Mouse (Mus musculus) G1E (cell line): ENCODE results near the gene Neurog1. TPM values are rescaled to one million over a fixed set of nuclear protein-coding genes. Genes with fewer than 3 reads are reported as not detected.

ENCODE experiments used
- ATAC-seq: 2 replicates; pipeline ENCODE4 v1.8.0; 2016; ENCODE audit warnings: mild to moderate bottlenecking; ENCODE audit not compliant: insufficient number of reproducible peaks, poor library complexity, low FRiP score, severe bottlenecking; ENCODE audit errors: extremely low read depth
- DNase-seq: peaks from one replicate; pipeline ENCODE4 v3.0.0; 2012; ENCODE audit warnings: low spot score
- H3K27me3 ChIP-seq: 2 replicates; pipeline ENCODE4 v1.6.1; 2012; ENCODE audit warnings: mild to moderate bottlenecking, low read length, inconsistent platforms; ENCODE audit not compliant: insufficient read depth
- H3K36me3 ChIP-seq: replicated peaks from 2 replicates; pipeline ENCODE3; 2012; ENCODE audit warnings: mild to moderate bottlenecking, inconsistent platforms
- H3K4me1 ChIP-seq: 2 replicates; pipeline ENCODE4 v1.6.1; 2012; ENCODE audit warnings: low read depth, low read length, inconsistent platforms, mixed read lengths; ENCODE audit not compliant: insufficient read depth
- H3K4me3 ChIP-seq: 2 replicates; pipeline ENCODE4 v1.5.1; 2012; ENCODE audit warnings: low read depth, mild to moderate bottlenecking, inconsistent platforms, low read length, moderate library complexity, mixed read lengths
- H3K9me3 ChIP-seq: replicated peaks from 2 replicates; pipeline ENCODE4 v1.6.1; 2012; ENCODE audit warnings: inconsistent platforms
- CTCF ChIP-seq: IDR thresholded peaks from 2 replicates; pipeline ENCODE4 v1.5.1; 2012; ENCODE audit warnings: low read depth, low read length, inconsistent platforms, mixed read lengths
- GATA1 ChIP-seq: IDR thresholded peaks from 2 replicates; pipeline ENCODE4 v1.6.1; 2012; ENCODE audit warnings: borderline replicate concordance, low read length, inconsistent platforms, mixed read lengths
- GATA2 ChIP-seq: IDR thresholded peaks from 2 replicates; pipeline ENCODE4 v1.6.1; 2012; ENCODE audit warnings: low read depth, low read length, inconsistent platforms, borderline replicate concordance
- POLR2AphosphoS5 ChIP-seq: IDR thresholded peaks from 2 replicates; pipeline ENCODE4 v1.6.1; 2012; ENCODE audit warnings: low read depth, low read length, inconsistent platforms; ENCODE audit not compliant: insufficient replicate concordance
- TAL1 ChIP-seq: conservative IDR thresholded peaks from 2 replicates; pipeline ENCODE4 v1.6.1; 2012; ENCODE audit warnings: low read depth, low read length, inconsistent platforms, mixed read lengths
- polyA plus RNA-seq: library from polyadenylated mRNA; stranded (reverse); fragments of >175 nt; gene quantifications from 2 replicates; pipeline ENCODE4 v1.2.3, GENCODE M21; 2012
- total RNA-seq, 2 experiments: library from RNA; stranded (forward) in 1 of 2; stranded (reverse) in 1 of 2; fragments of 200-1000 nt in 1 of 2; fragments of >200 nt in 1 of 2; fragmentation: Nextera tagmentation in 1 of 2; gene quantifications; 2 replicates each; pipeline ENCODE4 v1.2.3; 2014 to 2017

Gene Neurog1
- total and polyA plus RNA-seq, 3 experiments: 0.11 TPM; not detected in 2

DNA sequence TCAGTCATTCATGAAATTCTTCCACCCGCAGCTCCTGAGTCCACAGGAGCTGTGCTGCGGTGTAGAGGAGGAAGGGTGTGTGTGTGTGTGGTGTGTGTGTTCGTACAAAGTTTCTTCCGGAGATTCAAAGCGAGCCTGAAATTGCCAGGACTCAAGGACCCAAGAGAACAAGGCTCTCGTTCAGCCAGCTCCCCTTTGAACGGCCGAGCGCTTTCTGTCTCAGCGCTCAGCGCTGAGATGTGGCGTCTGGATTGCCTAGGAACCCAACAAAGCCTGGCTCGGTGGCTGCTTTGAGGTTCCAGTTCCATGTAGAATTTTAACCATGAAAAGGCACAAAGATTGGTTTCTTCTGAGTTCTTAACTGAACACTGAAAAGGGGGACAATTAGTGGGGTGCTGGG is 18.2 kb upstream of the Neurog1 start:
- no peak for DNase-seq
- H3K9me3 ChIP-seq: peaks cover 52% of the 10 kb centered on the region
- H3K4me1 ChIP-seq: no peaks in the 10 kb centered on the region
- H3K36me3 ChIP-seq: no peaks in the 10 kb centered on the region
- H3K4me3 ChIP-seq: no peak overlapping the region
- ATAC-seq: no peak
- TF ChIP-seq CTCF (no peak), GATA1 (no peak), POLR2AphosphoS5 (no peak), TAL1 (no peak), GATA2 (no peak)
- no peaks in the 10 kb centered on the region for H3K27me3 ChIP-seq

- DNase-seq (no peak), ATAC-seq (no peak)
- H3K4me3 ChIP-seq: no peak overlapping the region
- H3K36me3 ChIP-seq: no peaks in the 10 kb centered on the region
- H3K9me3 ChIP-seq: peaks cover 50% of the 10 kb centered on the region
- no peak for TF ChIP-seq CTCF
- no peak for TF ChIP-seq GATA1
- no peaks in the 10 kb centered on the region for H3K4me1 ChIP-seq
- H3K27me3 ChIP-seq: no peaks in the 10 kb centered on the region
Observed at GRCm38 (mm10) chr13:56267396-56267795, 15.4 kb upstream of the Neurog1 start.

GRCm38 (mm10) chr13:56266435-56266834 is 14.5 kb upstream of the Neurog1 start:
- TF ChIP-seq CTCF (no peak), TAL1 (no peak), POLR2AphosphoS5 (no peak), GATA2 (no peak), GATA1 (no peak)
- ATAC-seq (no peak), DNase-seq (no peak)
- Histone ChIP-seq H3K4me3 (no peak overlapping the region), H3K27me3 (no peaks in the 10 kb centered on the region), H3K36me3 (no peaks in the 10 kb centered on the region), H3K9me3 (peaks cover 57% of the 10 kb centered on the region), H3K4me1 (no peaks in the 10 kb centered on the region)

- Histone ChIP-seq H3K9me3 (peaks cover 55% of the 10 kb centered on the region), H3K27me3 (no peaks in the 10 kb centered on the region), H3K4me1 (no peaks in the 10 kb centered on the region), H3K36me3 (no peaks in the 10 kb centered on the region), H3K4me3 (no peak overlapping the region)
- ATAC-seq: no peak
- DNase-seq: no peak
- TF ChIP-seq GATA1 (no peak), POLR2AphosphoS5 (no peak), CTCF (no peak), TAL1 (no peak), GATA2 (no peak)
Observed at GRCm38 (mm10) chr13:56265661-56266060, 13.7 kb upstream of the Neurog1 start.

- peaks cover 68% of the 10 kb centered on the region for H3K9me3 ChIP-seq
- no peak for ATAC-seq
- no peak for DNase-seq
- H3K36me3 ChIP-seq: no peaks in the 10 kb centered on the region
- no peaks in the 10 kb centered on the region for H3K27me3 ChIP-seq
- H3K4me1 ChIP-seq: no peaks in the 10 kb centered on the region
- no peak overlapping the region for H3K4me3 ChIP-seq
- TF ChIP-seq POLR2AphosphoS5 (no peak), TAL1 (no peak), GATA1 (no peak), CTCF (no peak), GATA2 (no peak)
Observed at GRCm38 (mm10) chr13:56262269-56262668, 10.3 kb upstream of the Neurog1 start.

GRCm38 (mm10) chr13:56260344-56260780 is 8.4 kb upstream of the Neurog1 start:
- Histone ChIP-seq H3K4me1 (no peaks in the 10 kb centered on the region), H3K36me3 (no peaks in the 10 kb centered on the region), H3K4me3 (no peak overlapping the region), H3K27me3 (no peaks in the 10 kb centered on the region), H3K9me3 (peaks cover 64% of the 10 kb centered on the region)
- TF ChIP-seq CTCF (no peak), POLR2AphosphoS5 (no peak), GATA2 (no peak), GATA1 (no peak), TAL1 (no peak)
- DNase-seq (no peak), ATAC-seq (no peak)

DNA sequence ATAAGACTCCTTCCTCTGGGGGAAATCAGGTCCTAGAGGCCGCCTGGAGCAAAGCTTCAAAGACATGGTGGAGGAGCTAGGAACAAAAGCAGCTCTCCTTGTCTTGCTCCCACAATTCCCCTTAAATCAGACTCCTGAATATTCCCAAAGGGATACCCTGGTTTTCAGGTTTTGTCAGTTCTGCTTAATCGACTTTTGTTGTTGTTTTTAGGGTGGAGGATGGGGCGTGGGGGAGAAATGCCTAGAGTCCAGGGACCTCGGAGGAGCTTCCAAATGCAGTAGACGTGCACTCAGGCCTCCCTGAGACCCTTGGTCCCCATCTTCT is 7.9 kb upstream of the Neurog1 start:
- no peaks in the 10 kb centered on the region for H3K27me3 ChIP-seq
- DNase-seq (no peak), ATAC-seq (no peak)
- no peaks in the 10 kb centered on the region for H3K4me1 ChIP-seq
- H3K9me3 ChIP-seq: peaks cover 67% of the 10 kb centered on the region
- no peak overlapping the region for H3K4me3 ChIP-seq
- TF ChIP-seq GATA2: no peak
- no peak for TF ChIP-seq CTCF
- H3K36me3 ChIP-seq: no peaks in the 10 kb centered on the region
